Mouse (Mus musculus) liver, postnatal 0 days (tissue): ENCODE data around the gene Men1. TPM values are rescaled to one million over a fixed set of nuclear protein-coding genes. Genes with fewer than 3 reads are reported as not detected.

Source experiments
- ATAC-seq: fragments of 200-750 bp; cut with Nextera tagmentation; 2 replicates; pipeline ENCODE4 v1.8.0; 2017; ENCODE audit warnings: mild to moderate bottlenecking, moderate library complexity
- DNase-seq: peaks from one replicate; pipeline ENCODE4 v3.0.0-alpha.2; 2016
- H3K27ac ChIP-seq: fragments of 300-500 bp; sonication (generic); 2 replicates; pipeline ENCODE4 v1.5.1; 2014; ENCODE audit warnings: antibody characterized with exemption, moderate library complexity, mild to moderate bottlenecking, low read depth
- H3K27me3 ChIP-seq: fragments of 300-500 bp; sonication (generic); 2 replicates; pipeline ENCODE4 v1.6.1; 2014; ENCODE audit warnings: low read length, control low read depth, mixed read lengths; ENCODE audit not compliant: insufficient read depth
- H3K36me3 ChIP-seq: fragments of 300-500 bp; sonication (generic); replicated peaks from 2 replicates; pipeline ENCODE4 v1.6.1; 2014; ENCODE audit warnings: mild to moderate bottlenecking, control low read depth, low read length, moderate library complexity, mixed read lengths; ENCODE audit not compliant: insufficient read depth
- H3K4me1 ChIP-seq: fragments of 300-500 bp; sonication (generic); 2 replicates; pipeline ENCODE4 v1.6.1; 2014; ENCODE audit warnings: antibody characterized with exemption, mild to moderate bottlenecking, control low read depth; ENCODE audit not compliant: insufficient read depth
- H3K4me2 ChIP-seq: fragments of 300-500 bp; sonication (generic); 2 replicates; pipeline ENCODE4 v1.6.1; 2014; ENCODE audit warnings: low read depth, mild to moderate bottlenecking, low read length, moderate library complexity, mixed read lengths
- H3K4me3 ChIP-seq: fragments of 300-500 bp; sonication (generic); 2 replicates; pipeline ENCODE4 v1.5.1; 2014; ENCODE audit warnings: low read depth, low read length
- H3K9ac ChIP-seq: fragments of 300-500 bp; sonication (generic); replicated peaks from 2 replicates; pipeline ENCODE4 v1.6.1; 2014; ENCODE audit warnings: mild to moderate bottlenecking, moderate library complexity
- H3K9me3 ChIP-seq: fragments of 300-500 bp; sonication (generic); 2 replicates; pipeline ENCODE4 v1.6.1; 2016; ENCODE audit warnings: mild to moderate bottlenecking, control low read depth, low read length, mixed read lengths
- CTCF ChIP-seq: sonication (generic); IDR thresholded peaks from 2 replicates; pipeline ENCODE4 v1.5.1; 2016; ENCODE audit warnings: antibody characterized with exemption, low read depth
- EP300 ChIP-seq: IDR thresholded peaks from 2 replicates; pipeline ENCODE4 v1.6.1; 2016; ENCODE audit warnings: antibody characterized with exemption, low read depth, mild to moderate bottlenecking
- WGBS: fragments of 180-500 bp; shearing (Covaris S2); extraction: QIAGEN DNeasy Blood & Tissue Kit; methylation state at CpG from one replicate; pipeline ENCODE4 v1.1.7; 2014; ENCODE audit not compliant: insufficient replicate concordance; 5-methylcytosine and 5-hydroxymethylcytosine counted together
- polyA plus RNA-seq: library from polyadenylated mRNA; unstranded; fragments of >200 nt; fragmentation: Nextera tagmentation; extraction: Ambion mirVana; gene quantifications from 2 replicates; pipeline ENCODE4 v1.2.1, GENCODE M21; 2015

The Men1 gene
- polyA plus RNA-seq, 1 experiment from 2014 or later = 10.0 TPM

DNA sequence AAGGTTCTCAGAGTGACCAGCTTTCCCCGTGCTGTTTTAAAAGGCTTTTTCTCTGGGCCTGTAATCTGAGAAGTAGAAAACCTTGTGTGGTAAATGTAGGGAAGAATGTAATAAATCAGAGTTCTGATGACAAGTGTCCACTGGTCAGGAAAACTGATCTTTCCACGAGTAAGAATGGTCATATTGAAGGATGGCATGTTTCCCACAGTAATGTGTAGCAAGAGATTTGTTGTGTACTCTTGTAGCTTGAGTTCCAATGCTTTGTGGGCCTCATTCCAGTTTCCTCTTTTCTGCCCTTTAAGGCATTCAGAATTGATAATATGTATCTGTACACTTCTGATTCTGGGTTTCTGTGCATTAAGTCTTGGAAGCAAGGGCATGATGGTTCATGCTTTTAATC lies 30.1 kb downstream of the Men1 start:
- Histone ChIP-seq H3K36me3 (peaks cover 54% of the 10 kb centered on the region), H3K27ac (peak overlapping the region; percentile 99), H3K4me2 (peak overlapping the region; percentile 88), H3K9me3 (no peaks in the 10 kb centered on the region), H3K27me3 (no peaks in the 10 kb centered on the region), H3K9ac (peak overlapping the region; percentile 93), H3K4me3 (peak overlapping the region; percentile 85), H3K4me1 (peaks cover 27% of the 10 kb centered on the region)
- ATAC-seq (no peak), DNase-seq (no peak)
- TF ChIP-seq EP300 (no peak), CTCF (no peak)
- WGBS = 0% methylated on average over 2 of the region's 2 CpGs

DNA sequence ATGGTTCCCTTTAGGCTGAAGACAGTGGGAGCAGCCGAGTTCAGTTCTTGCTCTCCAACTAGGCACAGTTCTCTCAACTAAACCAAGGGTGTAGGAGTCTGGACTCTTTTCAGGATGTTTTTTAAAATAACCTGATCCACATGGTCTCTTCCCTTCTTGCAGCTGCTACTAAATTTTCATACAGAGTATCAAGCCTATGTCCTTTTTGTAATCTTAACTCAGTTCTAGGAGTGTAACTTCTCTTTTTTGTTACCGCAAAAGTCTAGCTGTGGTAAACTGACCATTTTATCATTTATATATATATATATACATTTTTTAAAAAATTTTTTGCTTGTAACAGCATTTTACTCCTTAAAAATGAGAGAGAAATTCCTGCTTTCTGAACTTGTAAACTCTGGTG lies 35.4 kb downstream of the Men1 start:
- 78% methylated on average over 2 of the region's 2 CpGs for WGBS
- H3K4me3 ChIP-seq = no peak overlapping the region
- TF ChIP-seq EP300 = no peak
- TF ChIP-seq CTCF = no peak

DNA sequence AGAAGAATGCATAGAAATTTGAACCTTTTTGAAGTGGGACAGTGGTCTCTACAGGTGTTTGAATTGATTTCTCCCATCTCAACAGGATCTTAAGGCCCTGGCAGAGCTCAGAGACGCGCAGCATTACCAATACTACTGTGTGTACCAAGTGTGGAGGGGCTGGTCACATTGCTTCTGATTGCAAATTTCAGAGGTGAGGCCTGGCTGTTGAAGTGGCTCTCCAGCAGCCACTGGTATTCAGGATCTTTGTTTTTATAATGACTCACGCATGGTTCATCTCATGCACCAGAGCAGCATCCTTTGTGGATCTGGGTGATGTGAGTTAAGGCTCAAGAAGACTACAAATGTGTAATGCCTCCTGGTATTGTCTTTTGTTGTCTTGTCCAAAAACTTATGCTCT lies 37.7 kb downstream of the Men1 start:
- no peak for DNase-seq
- ATAC-seq = no peak
- WGBS = 94% methylated on average over 3 of the region's 3 CpGs
- H3K4me2 ChIP-seq = no peak overlapping the region
- H3K36me3 ChIP-seq = peaks cover 98% of the 10 kb centered on the region
- H3K27ac ChIP-seq = no peak overlapping the region
- H3K4me3 ChIP-seq = no peak overlapping the region
- H3K4me1 ChIP-seq = no peaks in the 10 kb centered on the region
- H3K27me3 ChIP-seq = no peaks in the 10 kb centered on the region
- no peak overlapping the region for H3K9ac ChIP-seq
- H3K9me3 ChIP-seq = no peaks in the 10 kb centered on the region
- TF ChIP-seq EP300 (no peak), CTCF (no peak)

More for the DNA sequence above, 35.4 kb downstream of the Men1 start:
- H3K27ac ChIP-seq = no peak overlapping the region
- no peak overlapping the region for H3K9ac ChIP-seq
- ATAC-seq = no peak
- no peak for DNase-seq
- H3K4me2 ChIP-seq = no peak overlapping the region
- H3K4me1 ChIP-seq = peaks cover 12% of the 10 kb centered on the region
- no peaks in the 10 kb centered on the region for H3K27me3 ChIP-seq
- no peaks in the 10 kb centered on the region for H3K9me3 ChIP-seq
- H3K36me3 ChIP-seq = peaks cover 96% of the 10 kb centered on the region

DNA sequence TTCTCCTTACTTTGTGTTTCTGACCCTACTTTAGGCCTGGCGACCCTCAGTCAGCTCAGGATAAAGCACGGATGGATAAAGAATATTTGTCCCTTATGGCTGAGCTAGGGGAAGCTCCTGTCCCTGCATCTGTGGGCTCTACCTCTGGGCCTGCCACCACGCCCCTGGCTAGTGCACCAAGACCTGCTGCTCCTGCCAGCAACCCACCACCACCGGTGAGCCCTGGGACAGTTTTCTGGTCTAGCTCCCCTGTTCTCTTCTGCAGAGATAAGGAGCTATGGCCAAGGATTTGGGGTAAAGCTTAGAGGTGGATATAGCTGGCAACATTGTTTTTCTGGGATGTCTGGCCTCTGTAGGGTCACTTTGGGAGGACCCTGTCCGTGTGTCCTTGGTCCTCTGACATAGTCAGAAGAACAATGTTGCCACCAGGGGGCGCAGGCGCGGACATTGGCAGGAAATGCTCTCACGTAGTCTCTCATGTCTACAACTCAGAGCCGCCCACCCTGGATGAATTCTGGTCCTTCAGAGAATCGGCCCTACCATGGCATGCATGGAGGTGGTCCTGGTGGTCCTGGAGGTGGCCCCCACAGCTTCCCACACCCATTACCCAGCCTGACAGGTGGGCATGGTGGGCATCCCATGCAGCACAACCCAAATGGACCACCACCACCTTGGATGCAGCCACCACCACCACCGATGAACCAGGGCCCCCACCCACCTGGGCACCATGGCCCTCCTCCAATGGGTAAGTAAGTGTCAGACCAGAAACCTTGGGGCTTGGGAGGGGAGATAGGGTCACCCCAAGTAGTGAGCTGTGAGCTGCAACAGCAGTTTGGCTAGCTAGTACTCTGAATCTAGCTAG lies 39.0 kb downstream of the Men1 start:
- H3K4me2 ChIP-seq = no peak overlapping the region
- no peaks in the 10 kb centered on the region for H3K9me3 ChIP-seq
- peaks cover 98% of the 10 kb centered on the region for H3K36me3 ChIP-seq
- WGBS = 60% methylated on average over 12 of the region's 12 CpGs
- H3K4me1 ChIP-seq = no peaks in the 10 kb centered on the region
- TF ChIP-seq EP300 (no peak), CTCF (peak; percentile 87)
- ATAC-seq = peak; percentile 55
- no peak overlapping the region for H3K27ac ChIP-seq
- peak; percentile 88 for DNase-seq
- H3K27me3 ChIP-seq = no peaks in the 10 kb centered on the region
- no peak overlapping the region for H3K9ac ChIP-seq
- no peak overlapping the region for H3K4me3 ChIP-seq

DNA sequence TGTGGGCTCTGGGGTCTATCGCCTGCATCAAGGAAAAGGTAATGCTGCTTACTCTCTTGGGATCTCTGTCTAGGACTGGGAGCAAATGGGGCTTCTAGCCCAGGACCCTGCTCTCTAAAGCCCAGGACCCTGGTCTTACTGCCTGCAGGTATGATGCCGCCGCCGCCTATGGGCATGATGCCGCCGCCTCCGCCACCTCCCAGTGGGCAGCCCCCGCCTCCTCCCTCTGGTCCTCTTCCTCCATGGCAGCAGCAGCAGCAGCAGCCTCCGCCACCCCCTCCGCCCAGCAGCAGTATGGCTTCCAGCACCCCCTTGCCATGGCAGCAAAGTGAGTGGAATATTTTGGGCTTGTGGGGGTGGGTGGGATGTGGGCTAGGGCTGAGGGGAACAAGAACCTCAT lies 39.8 kb downstream of the Men1 start:
- no peak overlapping the region for H3K27ac ChIP-seq
- no peak overlapping the region for H3K4me2 ChIP-seq
- TF ChIP-seq EP300 (no peak), CTCF (no peak)
- 98% methylated on average over 10 of the region's 10 CpGs for WGBS
- no peak overlapping the region for H3K9ac ChIP-seq
- DNase-seq (no peak), ATAC-seq (no peak)
- H3K4me3 ChIP-seq = no peak overlapping the region
- H3K27me3 ChIP-seq = no peaks in the 10 kb centered on the region
- no peaks in the 10 kb centered on the region for H3K9me3 ChIP-seq
- no peaks in the 10 kb centered on the region for H3K4me1 ChIP-seq
- peaks cover 92% of the 10 kb centered on the region for H3K36me3 ChIP-seq

DNA sequence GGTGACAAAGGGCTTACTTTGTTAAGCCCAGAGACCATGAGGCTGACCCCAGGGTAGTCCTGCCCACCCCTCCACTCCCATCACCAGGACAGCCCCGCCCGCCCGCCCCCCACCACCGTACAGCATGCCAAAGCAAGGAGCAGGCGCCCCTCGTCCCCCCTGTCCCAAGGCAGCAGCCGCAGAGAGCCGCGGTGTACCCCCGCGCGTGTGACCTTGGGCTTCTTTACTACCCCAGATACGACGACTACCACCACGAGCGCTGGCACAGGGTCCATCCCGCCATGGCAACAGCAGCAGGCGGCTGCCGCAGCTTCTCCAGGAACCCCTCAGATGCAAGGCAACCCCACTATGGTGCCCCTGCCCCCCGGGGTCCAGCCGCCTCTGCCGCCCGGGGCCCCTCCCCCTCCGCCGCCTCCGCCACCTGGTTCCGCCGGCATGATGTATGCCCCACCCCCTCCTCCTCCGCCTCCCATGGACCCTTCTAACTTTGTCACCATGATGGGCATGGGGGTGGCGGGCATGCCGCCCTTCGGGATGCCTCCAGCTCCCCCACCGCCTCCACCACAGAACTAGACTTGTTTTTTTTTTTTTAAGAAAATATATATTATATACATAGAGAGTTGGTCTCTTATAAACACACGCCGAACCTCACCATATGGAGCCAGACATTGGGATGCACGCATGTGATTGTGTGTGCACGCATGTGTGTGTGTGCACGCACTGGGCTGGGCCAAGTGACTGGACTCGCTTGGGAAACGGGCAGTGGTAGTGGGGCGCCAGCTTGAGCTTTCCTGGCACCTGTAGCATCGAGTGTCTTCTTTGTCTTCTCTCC lies 40.9 kb downstream of the Men1 start:
- no peak overlapping the region for H3K4me3 ChIP-seq
- WGBS = 92% methylated on average over 38 of the region's 42 CpGs

More for the DNA sequence above, 40.9 kb downstream of the Men1 start:
- no peaks in the 10 kb centered on the region for H3K27me3 ChIP-seq
- no peak for TF ChIP-seq EP300
- no peak for TF ChIP-seq CTCF
- H3K36me3 ChIP-seq = peaks cover 83% of the 10 kb centered on the region
- H3K9me3 ChIP-seq = no peaks in the 10 kb centered on the region
- no peak overlapping the region for H3K4me2 ChIP-seq
- ATAC-seq = no peak; the same call in 1 of the 2 replicates
- no peaks in the 10 kb centered on the region for H3K4me1 ChIP-seq
- DNase-seq = no peak
- H3K9ac ChIP-seq = no peak overlapping the region
- H3K27ac ChIP-seq = no peak overlapping the region
